Mouse (Mus musculus) ES-Bruce4 (cell line): ENCODE measurements around the gene Dner.

Experiments used
- CTCF ChIP-seq: IDR thresholded peaks from one replicate; pipeline ENCODE4 v1.8.1; 2011; ENCODE audit warnings: low read depth, low read length
- POLR2A ChIP-seq: IDR thresholded peaks from one replicate; pipeline ENCODE4 v1.8.1; 2011; ENCODE audit warnings: low read length; ENCODE audit not compliant: insufficient read depth

DNA sequence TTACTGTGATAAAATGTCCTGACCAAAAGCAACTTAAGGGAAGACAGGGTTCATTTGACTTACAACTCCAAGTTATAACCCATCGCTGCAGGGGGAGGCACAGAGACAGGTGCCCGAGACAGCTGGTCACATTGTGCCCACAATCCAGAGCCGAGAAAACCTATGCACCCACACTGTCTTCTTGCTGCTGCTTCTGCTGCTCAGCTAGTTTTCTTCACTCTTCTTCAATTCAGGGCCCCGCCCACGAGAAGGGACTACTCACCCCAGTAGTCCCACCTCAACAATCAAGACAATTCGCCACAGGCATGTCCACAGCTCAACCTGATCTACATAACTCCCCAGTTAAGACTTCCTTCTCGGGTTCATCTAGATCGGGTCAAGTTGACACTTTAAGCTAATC, 332.1 kb downstream of the Dner start, which contains the start of gene Pid1:
- TF ChIP-seq CTCF (no peak), POLR2A (no peak)
